Mouse (Mus musculus): ENCODE measurements around the gene Lrguk. TPM values are rescaled to one million over a fixed set of nuclear protein-coding genes. Genes with fewer than 3 reads are reported as not detected.

Lrguk gene
- polyA plus RNA-seq (2015; fragmentation: Nextera tagmentation; extraction: Ambion mirVana): 0.19 and 0.43 TPM in 2 replicates

DNA sequence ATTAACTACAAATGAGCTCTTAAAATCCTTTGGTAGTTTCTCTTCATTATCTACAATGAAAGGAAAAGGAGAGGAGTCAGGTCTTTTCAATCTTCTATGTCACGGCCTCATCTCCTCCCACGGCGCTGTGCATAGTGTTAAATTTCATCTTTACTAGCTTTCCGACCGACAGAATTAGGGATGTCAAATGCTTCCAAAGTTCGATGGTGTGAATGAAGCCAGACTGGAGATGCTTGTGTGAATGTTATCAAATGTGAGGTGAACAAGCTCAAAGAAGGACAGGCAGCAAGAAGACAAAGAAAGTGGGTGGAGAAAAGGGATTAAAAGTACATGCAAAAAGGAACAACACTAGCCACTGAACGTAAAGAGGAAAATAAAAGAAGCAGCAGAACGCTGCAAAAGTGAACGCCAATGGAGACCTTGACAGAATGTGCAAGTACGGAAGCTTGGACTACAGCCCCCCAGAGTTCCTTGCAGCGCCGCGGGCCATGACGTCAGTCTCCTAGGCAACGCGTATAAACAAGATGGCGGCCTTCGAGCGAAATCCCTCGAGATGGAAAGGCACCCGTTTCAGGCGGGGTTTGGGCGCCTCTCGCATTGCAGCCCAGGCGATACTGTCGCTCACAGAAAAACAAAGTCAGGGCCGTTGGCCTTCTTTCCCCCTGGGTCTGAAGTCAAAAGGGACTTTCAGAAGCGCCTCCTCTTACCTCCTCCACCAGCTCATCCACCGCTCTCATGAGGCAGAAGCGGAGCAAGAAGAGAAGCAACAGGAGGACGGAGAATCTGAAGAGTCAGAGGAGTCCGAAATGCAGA lies at the start of gene Lrguk:
Lrguk (plus strand) TSS at position 516 of the 813 bp plus-strand sequence.

DNA sequence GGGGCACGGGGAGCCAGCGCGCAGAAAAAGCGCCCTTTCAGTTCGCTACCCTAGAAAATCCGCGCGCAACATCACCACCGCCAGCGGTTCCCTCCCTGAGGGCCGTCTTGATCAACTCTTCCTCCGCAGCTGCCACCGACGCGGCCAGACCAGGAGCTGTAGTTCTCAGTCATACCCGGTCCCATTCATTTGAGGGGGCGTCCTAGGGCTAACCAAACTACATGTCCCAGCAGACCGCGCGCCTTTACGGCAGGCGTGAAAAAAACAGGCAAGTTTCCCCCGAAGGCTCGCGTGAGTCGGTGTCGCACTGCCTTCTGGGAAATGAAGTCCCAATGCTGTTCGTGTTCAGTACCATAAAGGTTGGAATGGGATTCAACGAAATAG lies 147.6 kb downstream of the Lrguk start, which contains the start of gene Slc35b4:
Slc35b4 (minus strand) TSS at position 248 of the 384 bp plus-strand sequence.

Other genes with a start within 250 kb of the Lrguk start
- gene Slc35b4, start 147.7 kb downstream of the Lrguk start, polyA plus RNA-seq (2015; fragmentation: Nextera tagmentation; extraction: Ambion mirVana): 19.5 and 21.2 TPM in 2 replicates